Mouse (Mus musculus) megakaryocyte, embryonic 14.5 days (primary cell): ENCODE results near the gene Uaca.

Experiments used
- FLI1 ChIP-seq: IDR thresholded peaks from 2 replicates; pipeline ENCODE4 v1.6.1; 2012; ENCODE audit warnings: low read length, inconsistent platforms, mixed read lengths
- GATA1 ChIP-seq: IDR thresholded peaks from 3 replicates; pipeline ENCODE4 v1.6.1; 2012; ENCODE audit warnings: mixed read lengths, low read length, inconsistent platforms, borderline replicate concordance

DNA sequence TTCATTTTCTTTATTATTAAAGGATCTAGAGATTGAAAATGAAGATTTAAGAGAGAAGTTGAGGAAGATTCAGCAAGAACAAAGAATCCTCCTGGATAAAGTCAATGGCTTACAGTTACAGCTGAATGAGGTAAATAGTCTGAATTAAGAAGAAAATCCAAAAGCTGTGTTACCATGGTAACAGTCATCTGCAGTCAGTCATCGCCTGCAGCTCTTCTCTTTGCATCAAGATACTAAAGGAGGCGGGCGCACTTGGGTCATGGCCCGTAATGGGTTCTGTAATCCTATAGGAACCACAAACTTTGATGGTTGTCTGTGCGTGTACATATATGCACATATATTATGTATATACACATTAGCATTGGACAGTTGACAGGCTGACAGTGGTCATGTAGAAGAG lies 66.7 kb downstream of the Uaca start:
- TF ChIP-seq GATA1 (no peak), FLI1 (no peak)
